Mouse (Mus musculus) right cerebral cortex, adult 18-20 months (tissue): ENCODE results near the gene Cxcl2.
A peak's percentile ranks its signal among the peaks of the same experiment; 100 is the strongest.

Experiments
- DNase-seq: peaks from one replicate; pipeline ENCODE4 v3.0.0; 2022; ENCODE audit warnings: mixed read lengths

Gene Cxcl2

DNA sequence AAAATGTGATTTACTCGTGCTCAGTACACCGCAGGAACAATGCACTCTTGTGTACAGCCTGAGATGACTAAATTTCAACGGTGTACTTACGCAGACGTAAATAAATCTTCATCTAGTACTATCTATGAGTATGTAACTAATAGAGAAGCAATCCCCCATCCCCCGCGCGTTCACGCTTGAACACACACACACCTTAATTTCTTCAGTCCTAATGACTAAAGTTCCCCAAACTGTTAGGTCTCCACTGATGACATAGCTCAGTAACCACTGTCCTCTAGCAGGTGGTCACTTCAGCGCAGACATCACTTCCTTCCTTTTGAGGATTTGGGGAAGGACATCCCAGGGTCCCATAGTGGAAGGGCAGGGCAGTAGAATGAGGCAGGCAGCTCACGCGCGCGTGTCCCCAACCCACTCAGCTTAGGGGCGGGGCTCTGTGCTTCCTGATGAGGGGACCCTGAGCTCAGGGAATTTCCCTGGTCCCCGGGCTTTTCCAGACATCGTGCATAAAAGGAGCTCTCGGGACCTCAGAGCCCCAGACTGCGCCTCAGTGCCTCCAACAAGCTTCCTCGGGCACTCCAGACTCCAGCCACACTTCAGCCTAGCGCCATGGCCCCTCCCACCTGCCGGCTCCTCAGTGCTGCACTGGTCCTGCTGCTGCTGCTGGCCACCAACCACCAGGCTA is at the start of gene Cxcl2:
Cxcl2 (plus strand) TSS at position 533 of the 682 bp plus-strand sequence.
- no peak for DNase-seq

DNA sequence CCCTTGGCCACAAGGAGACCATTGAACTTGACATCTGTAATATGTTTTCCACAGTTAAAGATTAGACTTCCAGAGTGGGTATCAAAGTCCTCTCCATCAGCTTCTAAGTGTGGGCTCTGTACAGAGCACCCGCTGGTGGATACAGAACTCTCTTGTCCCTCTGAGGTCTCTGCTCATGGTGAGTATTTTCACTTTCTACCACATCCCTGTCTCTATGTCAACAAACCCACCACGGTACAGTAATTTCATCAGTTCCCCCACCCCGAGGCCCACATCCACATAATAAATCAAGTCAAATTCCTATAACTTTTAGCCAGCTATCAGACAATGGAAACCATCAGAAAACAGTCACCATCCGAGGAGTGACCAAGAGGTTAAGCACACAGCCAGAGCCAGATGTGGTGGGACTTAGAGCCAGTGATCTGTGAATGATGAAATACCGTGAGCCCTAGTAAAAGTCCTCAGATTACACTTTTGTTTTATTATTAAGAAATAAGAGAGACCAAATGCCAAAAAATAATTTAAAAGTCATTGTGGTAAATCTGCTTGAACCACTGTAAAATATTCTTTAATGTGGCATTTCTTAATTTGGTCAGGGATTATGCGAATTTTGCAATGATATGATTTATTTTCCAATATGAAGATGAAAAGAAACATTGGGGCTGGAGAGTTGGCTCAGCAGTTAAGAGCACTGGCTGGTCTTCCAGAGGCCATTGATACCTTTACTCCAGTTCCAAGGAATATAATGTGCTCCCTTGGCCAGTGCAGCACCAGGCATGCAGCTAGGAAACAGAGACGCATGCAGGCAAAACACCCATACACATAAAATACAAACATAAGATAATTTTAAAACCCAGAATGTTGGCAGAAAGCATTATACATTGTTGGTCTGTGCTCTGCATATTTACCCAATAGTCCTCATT is 48.1 kb upstream of the Cxcl2 start:
- DNase-seq, result no peak

DNA sequence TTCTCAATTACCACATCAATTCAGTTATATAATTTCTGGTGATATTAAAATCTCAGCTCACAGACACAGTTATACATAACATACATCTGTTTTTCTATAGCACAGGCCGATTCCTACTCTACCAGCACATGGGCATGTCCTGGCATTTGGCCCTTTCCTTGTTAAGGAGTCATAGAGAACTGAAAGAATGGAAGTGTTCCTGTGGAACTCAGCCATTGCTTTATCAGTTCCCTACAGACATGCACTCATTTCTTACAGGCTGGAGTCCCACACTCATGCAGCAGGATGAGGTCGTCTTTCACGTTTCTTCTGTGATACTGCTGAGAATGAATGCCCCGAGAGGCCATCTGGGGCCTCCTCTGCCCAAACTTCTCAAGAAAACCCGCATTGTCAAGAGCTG is 46.2 kb upstream of the Cxcl2 start:
- DNase-seq, result no peak

DNA sequence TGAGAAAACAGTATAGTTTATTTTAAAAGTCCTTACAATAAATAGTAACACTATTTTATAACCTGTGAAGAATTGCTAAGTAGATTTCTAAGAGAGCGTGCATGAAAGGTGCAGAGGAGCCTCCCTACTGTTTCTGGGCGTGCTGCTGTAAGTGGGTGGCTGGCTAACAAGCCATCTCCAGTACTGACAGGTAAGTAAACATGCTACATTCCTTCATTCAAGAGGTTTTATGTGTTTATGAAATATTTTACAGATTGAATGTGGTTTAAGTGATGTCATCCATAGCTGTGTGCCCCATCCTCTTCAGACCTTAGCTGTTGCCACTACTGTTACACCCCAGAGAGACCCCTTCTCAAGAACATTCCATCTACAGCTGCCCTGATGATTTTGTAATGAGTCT is 45.2 kb upstream of the Cxcl2 start:
- DNase-seq, result no peak

DNA sequence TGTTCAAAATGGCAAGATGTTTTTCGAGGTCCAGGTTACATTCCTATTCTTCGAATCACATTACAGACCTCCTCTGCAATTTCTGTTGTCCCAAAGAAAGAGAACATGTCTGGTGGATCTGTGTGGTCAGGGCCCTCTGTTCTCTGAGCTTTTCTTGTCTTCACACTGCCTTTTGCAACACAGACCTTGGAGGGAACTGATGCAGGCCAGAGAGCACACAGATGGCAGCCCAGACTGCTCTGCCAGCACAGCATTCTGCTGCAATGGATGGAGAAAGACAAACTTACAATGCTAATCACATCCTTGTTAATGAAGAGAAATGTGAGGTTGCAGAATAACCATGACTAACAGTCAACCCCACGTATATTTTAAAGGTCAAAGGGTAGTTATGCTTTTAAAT is 44.6 kb upstream of the Cxcl2 start:
- no peak for DNase-seq

DNA sequence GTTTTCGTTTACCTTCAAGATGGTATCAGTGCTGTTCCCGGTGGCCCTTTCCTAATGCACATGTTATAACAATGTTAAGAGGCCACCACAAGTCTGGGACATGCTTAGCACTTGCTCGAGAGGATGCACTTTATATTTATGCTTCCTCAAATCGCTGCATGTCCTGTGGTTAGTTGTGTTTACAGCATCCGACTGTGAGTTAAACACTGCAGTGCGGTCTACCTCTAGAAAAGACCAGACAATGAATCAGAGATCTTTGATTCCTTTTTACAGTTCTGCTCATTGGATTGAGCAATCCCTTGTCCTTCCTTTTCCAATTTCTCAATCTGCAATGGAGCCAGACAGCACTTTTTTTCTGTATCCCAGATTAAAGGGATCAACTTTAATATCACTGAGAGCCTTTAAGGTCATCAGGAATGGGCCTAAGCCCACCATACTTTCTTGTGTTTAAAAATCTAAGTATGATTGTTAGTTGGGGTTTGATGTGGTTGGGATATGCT is 41.7 kb upstream of the Cxcl2 start:
- no peak for DNase-seq

DNA sequence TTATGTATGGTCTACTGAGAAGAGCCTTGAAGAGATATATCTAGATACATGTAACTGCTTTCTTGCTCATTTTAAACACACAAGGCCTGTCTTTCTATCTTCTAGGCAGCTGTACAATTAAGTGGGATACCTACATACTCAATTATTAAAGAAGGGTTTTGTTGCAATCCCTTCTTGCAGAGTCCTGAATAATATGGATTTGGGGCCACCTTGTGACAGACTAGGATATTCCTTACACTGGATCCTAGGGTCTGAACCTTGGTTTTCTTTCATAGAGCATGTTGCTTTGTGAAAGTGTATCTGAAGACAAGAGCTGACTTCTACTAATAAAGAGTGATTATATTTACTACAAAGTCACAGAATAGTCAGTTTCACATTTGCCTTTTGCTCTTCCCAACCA is 36.9 kb upstream of the Cxcl2 start:
- no peak for DNase-seq

DNA sequence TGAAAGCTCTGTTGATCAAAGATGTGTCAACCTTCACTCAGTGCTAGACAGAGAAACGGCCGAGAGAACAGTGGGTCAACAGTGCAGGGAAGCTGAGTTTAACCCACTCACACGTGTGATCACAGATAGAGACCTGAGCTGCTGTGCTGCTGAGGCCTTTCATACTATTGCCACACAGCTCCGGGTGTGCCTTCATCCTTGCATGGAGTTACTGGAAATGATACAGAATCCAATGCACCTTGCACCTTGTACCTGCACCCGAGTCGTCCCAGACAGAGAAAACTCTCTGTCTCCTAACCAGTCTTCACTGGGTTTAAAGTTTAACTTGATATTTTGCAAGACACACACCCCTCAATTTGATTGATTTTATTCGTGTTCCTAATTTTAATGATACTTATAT is 31.3 kb upstream of the Cxcl2 start:
- no peak for DNase-seq

DNA sequence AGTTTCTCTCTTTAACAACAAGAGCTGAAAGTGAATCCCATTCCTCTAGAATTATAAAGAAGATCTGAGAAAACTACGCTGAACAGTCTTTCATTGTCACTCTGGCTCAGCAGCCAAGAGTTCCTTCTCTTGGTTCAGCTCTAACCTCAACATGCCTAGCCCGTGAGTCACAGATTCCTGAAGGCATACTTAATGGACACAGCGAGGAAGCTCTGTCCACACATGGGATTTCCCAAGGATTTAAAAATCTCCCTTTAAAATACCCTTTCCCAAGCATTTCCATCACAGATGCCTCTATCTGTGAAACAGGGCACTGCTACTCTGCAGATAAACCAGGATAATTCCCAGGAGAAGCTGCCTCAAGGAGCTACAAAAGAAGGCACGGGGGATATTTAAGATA is 27.6 kb upstream of the Cxcl2 start:
- DNase-seq, result no peak

DNA sequence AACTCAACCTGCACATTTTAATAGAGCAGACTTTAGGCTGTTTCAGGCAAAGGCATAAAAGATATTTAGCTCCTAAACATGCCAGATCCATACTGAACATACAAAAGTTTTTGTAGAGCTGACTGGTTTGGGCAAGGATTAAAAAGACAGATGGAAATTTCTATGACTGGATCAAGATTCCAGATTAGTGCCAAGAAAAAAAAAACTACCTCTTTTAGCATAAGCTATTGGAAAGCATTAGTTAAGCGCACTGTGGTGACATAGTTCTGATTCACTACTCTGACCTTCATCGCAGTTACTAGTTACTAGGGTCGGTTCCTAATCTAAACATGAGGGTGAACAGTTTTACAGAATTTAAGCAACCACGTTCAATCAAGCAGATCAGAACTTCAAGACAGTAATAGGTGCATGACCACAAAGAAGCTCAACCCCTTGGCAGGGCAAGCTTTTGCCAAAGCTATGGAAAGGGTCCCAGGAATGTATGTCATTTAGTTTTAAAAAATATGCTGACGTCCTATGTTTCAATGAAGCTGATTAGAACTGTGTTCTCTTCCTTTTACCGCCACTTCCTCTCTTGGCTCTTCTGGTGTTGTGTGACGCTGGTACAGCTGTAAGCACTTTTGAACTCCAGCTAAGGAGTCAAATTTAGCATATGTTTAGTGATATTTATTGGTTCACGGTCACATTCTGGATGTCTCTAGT is 27.0 kb upstream of the Cxcl2 start:
- no peak for DNase-seq

DNA sequence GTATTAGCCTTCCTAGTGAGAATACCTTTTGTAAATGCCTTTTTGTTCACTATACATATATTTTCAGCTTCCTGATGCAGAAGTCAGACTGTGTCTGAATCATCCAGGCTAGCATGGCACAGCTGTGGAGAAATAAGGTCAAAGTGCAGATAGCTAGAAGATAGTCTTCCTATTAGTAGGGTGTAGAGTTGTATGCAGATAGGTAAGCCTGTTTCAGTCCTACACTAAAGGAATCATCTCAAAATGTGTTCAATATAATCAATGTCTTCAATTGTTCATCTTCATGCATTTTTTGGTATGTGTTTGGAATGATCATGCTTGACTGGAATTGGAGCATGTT is 26.5 kb upstream of the Cxcl2 start:
- no peak for DNase-seq

DNA sequence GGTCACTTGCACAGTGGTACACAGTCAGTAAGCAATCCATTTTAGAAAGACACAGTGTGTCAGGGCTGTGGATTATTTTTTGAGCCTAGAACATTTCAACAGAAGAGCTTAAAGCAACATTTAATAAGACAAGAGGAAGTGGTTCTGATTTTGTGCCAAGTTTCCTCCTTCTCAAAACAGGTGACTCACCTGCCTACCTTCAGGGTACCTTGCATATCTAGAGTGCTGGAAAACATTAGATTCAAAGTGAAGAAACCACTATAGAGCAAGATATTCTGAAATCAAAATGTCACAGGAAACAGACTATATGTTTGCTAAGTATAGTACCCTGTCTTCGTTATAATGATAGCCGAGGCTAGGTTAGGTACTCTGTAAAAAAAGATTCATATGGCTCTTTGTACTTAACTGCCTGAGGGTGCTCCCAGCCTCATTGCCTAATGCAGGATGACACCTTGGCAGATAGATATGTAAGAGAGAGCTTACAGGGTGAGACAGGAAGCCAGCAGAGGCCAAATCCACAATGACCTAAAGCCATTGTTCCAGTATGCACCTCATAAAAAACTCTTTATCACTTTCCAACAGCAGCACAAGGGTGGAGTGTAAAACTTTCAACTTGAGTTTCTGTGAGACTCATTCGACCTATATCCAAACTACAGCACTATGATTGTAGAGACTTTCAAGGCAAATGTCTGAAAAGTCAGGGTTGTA is 24.2 kb upstream of the Cxcl2 start:
- no peak for DNase-seq

DNA sequence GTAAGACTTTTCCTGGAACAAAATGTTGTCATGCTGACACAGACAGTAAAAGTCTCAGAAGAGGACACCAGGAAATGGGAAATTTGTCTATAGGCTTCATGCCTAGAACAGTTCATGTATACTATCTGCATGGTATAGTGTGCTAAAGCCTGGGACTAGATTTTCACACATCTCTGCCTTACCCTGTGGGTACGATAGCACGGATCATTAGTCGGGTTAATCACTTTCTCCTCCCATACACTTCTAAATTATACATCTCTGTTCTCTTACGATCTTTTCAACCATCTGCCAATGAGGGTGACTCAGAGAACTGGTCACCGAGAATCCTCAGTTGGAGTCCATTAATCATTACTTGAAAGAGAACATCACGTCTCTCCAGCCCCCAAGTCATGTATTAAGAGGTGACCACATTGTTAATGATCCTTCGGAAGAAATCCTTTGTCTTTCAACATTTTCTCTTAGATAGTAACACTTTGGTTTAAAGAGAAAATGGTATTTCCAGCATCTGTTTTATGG is 23.3 kb upstream of the Cxcl2 start:
- no peak for DNase-seq

DNA sequence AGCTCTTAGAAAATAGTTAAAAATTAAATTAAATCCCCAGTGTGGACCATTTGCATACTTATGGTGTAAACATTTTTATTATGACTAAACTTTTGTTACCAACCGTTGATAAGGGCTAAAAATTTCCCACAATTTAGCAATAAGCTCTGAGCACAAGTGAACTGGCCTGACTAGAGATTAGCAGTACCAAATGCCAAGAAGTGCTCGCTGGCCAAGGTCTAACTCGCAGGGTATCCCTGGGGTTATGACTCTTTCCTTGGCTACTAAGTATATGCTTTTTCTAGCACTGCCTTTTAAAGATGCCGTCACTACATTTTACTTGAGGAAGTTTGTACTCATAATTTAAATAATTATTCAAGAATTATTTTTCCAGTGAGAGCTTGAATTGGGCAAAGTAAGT is 22.6 kb upstream of the Cxcl2 start:
- DNase-seq, result no peak

DNA sequence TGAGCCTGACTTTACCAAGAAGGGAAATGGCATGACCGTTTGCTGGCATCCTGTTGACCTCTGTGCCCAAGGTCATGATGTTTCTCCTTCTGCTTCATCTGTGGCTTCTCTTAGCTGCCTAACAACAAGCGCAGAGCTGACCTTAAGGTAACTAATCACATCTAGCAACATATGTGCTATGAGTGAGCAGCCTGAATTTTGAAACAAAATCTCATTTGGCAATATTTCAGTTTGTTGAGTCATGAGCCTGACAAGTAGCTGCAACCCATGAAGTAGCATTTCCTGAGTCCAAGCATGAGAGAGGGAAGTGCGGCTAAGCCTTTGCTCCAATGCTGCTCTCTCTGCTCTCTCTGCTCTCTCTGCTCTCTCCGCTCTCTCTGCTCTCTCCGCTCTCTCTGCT is 22.0 kb upstream of the Cxcl2 start:
- peak; percentile 3 for DNase-seq

DNA sequence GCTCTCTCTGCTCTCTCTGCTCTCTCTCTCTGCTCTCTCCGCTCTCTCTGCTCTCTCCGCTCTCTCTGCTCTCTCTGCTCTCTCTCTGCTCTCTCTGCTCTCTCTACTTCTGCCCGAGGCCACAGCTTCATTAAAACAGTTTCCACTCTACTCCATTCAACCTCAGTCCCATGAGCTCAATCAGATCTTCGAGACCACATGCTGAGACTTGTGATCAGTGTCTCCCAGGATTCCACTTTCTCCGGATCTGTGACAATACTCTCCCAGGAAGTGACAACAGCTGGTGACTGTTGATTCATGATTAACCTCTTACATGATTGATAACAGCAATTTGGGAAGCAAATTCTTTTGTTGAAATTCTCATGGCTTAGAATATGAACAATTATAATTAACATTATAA is 21.5 kb upstream of the Cxcl2 start:
- no peak for DNase-seq

DNA sequence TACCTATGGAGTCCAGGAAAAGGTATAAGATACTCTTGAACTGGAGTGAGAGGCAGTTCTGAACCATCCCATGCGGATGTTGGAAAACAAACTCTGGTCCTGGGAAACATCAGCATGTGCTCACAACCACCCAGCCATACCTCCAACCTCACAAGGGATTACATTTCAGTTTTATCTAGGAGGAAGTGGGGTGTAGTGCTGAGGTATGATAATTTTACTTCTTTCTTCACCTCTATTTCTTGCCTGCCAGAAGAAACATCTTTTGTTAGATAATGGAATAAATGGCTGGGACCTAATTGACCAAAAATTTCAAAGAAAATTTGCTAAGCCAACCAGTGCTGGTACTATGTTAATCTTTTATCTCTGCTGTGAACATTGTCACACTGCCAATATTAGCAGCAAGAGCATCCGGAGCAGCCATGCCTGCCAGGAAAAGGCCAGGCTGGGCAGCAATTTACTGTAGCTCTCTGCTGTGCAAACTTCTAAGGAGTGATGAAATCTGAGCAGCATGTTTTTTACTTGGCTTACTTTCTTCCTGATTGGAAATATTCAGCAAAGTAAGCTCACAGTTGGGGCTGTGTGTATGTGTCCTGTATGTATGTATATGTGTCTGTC is 18.9 kb upstream of the Cxcl2 start:
- DNase-seq, result no peak

DNA sequence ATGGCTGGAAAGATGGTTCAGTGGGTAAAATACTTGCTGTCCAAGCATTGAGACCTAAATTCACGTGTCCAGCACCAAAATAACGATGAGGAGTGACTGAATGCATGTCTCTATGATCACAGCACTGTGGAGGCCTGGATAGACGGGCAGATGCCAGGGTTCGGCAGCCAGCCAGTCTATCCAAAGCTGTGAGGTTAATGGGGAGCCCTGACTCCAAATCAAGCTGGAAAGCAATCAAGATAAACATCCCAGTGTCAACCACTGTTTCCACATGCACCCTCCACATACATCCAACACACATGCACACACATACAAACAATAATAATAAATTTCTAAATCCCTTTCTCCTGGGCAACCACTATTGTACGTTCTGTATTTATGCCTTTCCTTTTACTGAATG is 15.0 kb upstream of the Cxcl2 start:
- no peak for DNase-seq

DNA sequence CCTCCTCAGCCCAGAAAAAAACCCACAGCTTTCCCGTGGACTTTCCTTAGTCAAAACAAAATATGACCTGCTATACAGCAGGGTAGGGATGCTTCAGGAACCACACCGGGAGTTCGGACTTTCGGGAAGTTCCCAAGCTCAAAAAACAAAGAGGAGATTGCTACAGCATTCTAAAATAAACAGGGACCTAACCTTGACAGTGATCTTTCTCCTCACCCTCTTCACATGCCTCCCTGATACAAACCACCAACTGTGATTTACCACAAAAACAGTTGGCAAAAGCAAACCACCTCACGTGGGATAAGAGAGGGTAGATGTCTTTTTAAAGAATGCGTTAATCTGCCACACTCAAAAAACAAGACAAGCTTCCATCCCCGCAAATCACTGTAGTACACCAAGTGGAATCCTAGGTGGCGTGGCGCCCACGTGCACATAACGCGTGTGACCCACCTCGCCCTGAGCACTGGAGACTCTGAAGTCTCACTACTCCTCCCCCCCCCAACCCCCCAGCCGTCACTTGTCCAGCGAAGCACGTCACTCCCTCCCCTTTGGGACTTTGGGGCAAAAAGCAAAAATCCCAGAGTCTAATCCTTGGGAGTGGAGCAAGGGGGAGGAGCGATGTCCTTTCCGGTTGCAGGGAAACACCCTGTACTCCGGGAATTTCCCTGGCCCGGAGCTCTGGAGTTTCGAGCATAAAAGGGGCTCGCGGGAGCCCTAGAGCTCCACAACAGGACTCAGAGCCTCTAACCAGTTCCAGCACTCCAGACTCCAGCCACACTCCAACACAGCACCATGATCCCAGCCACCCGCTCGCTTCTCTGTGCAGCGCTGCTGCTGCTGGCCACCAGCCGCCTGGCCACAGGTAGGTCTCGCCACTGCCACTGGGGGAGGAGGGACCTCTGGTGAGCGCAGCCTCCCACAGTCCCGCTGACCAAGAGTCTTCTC is 12.9 kb upstream of the Cxcl2 start, which contains the start of gene Cxcl1:
Cxcl1 (plus strand) TSS at position 723 of the 945 bp plus-strand sequence.
- DNase-seq, result peak; percentile 2

DNA sequence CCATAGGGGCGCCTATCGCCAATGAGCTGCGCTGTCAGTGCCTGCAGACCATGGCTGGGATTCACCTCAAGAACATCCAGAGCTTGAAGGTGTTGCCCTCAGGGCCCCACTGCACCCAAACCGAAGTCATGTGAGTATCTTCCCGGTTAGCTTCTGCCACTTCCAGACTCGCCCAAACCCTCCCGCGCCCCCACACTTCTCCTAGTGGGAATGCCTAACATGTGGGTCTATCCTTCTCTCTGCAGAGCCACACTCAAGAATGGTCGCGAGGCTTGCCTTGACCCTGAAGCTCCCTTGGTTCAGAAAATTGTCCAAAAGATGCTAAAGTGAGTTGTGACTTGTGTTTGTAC is 12.2 kb upstream of the Cxcl2 start:
- DNase-seq, result no peak

DNA sequence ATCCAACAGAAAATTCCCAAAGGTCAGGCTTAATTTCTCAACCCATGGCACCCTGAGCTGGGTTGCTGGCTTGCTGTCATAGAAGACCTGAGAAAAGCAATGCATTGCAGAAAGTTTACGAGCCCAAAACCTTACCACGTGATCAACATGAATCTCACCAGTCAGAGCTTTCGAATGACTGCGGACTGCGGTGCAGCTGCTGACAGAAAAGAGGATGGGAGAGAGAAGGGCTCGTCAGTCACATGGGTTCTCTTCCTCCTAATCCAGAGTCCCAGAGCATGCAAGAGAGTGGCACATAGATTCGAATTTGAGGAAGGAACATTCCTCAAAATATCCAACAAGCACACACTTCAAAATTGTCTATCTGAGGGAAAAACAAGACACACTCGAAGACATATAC is 9.4 kb upstream of the Cxcl2 start:
- no peak for DNase-seq
